Mouse (Mus musculus) ES-E14 (cell line): Measurements from ENCODE around the gene Rab14. TPM values are rescaled to one million over a fixed set of nuclear protein-coding genes. Genes with fewer than 3 reads are reported as not detected.

Experiments used
- DNase-seq: peaks from one replicate; pipeline ENCODE4 v3.0.0-alpha.2; 2013; ENCODE audit warnings: low read depth, low spot score
- H3K27ac ChIP-seq: 2 replicates; pipeline ENCODE4 v1.5.1; 2012; ENCODE audit warnings: low read depth, mild to moderate bottlenecking, low read length, moderate library complexity, mixed read lengths; ENCODE audit not compliant: poor library complexity, insufficient read depth, severe bottlenecking
- H3K36me3 ChIP-seq: 2 replicates; pipeline ENCODE4 v1.6.1; 2012; ENCODE audit warnings: mild to moderate bottlenecking, low read length, moderate library complexity, mixed read lengths; ENCODE audit not compliant: control insufficient read depth, poor library complexity, insufficient read depth, severe bottlenecking
- H3K4me1 ChIP-seq, 2 experiments: fragments of 150-350 bp in 1 of 2; sonication (generic) in 1 of 2; 2 replicates each; pipeline ENCODE4 v1.6.1; 2012; ENCODE audit warnings: low read length in 2 of 2, mild to moderate bottlenecking in 1 of 2, mixed read lengths in 1 of 2; ENCODE audit not compliant: control insufficient read depth in 2 of 2, insufficient read depth in 2 of 2, poor library complexity in 1 of 2
- H3K4me3 ChIP-seq, 2 experiments: fragments of 150-350 bp in 1 of 2; sonication (generic) in 1 of 2; 2 replicates each; pipeline ENCODE4 v1.5.1; 2012; ENCODE audit warnings: low read length in 2 of 2, low read depth in 1 of 2, mild to moderate bottlenecking in 1 of 2, mixed read lengths in 1 of 2; ENCODE audit not compliant: insufficient read depth in 1 of 2, poor library complexity in 1 of 2, severe bottlenecking in 1 of 2
- H3K9ac ChIP-seq: 2 replicates; pipeline ENCODE4 v1.6.1; 2012; ENCODE audit warnings: low read depth, mild to moderate bottlenecking, low read length, mixed read lengths; ENCODE audit not compliant: poor library complexity, insufficient read depth, severe bottlenecking
- H3K9me3 ChIP-seq: fragments of 150-350 bp; sonication (generic); 2 replicates; pipeline ENCODE4 v1.6.1; 2012; ENCODE audit warnings: low read depth, mild to moderate bottlenecking, low read length; ENCODE audit not compliant: control insufficient read depth, insufficient read depth
- CHD2 ChIP-seq: IDR thresholded peaks from 2 replicates; pipeline ENCODE4 v1.6.1; 2014; ENCODE audit warnings: mild to moderate bottlenecking, low read depth, low read length, inconsistent platforms
- HCFC1 ChIP-seq: IDR thresholded peaks from 2 replicates; pipeline ENCODE4 v1.6.1; 2012; ENCODE audit warnings: low read length, inconsistent platforms, borderline replicate concordance; ENCODE audit not compliant: insufficient read depth
- MAFK ChIP-seq: IDR thresholded peaks from 2 replicates; pipeline ENCODE4 v1.6.1; 2014; ENCODE audit warnings: mild to moderate bottlenecking, low read depth, low read length, inconsistent platforms; ENCODE audit not compliant: insufficient read depth
- ZC3H11A ChIP-seq: IDR thresholded peaks from 2 replicates; pipeline ENCODE4 v1.6.1; 2012; ENCODE audit warnings: low read depth, mild to moderate bottlenecking, inconsistent platforms, low read length, borderline replicate concordance
- ZNF384 ChIP-seq: IDR thresholded peaks from 2 replicates; pipeline ENCODE4 v1.6.1; 2012; ENCODE audit warnings: low read depth, low read length, inconsistent platforms
- in situ Hi-C, 2 experiments: fragments of 600-800 bp; cut with MboI; formaldehyde crosslinking; loops; one replicate each; pipeline ENCODE4 v1.15.1; 2025; ENCODE audit warnings: low sequenced_read_pairs in 2 of 2, inconsistent platforms in 1 of 2; ENCODE audit not compliant: unreplicated experiment in 2 of 2
- total RNA-seq: library from RNA; depleted of rRNA; stranded (reverse); fragments of 300-350 nt; gene quantifications from 2 replicates; pipeline ENCODE4 v1.2.3, GENCODE M21; 2012

The Rab14 gene
- total RNA-seq, 1 experiment = 39.5 TPM

GRCm38 (mm10) chr2:35175281-35176065, 25.4 kb downstream of the Rab14 start:
- Histone ChIP-seq H3K9ac (no peak overlapping the region), H3K36me3 (peaks cover 33% of the 10 kb centered on the region), H3K27ac (no peak overlapping the region), H3K9me3 (no peaks in the 10 kb centered on the region; the same call in 1 of the 2 replicates), H3K4me1 (no peaks in the 10 kb centered on the region), H3K4me3 (no peak overlapping the region)
- in situ Hi-C loops = no loop called here
- no peak for TF ChIP-seq ZNF384
- TF ChIP-seq ZC3H11A = no peak
- no peak for TF ChIP-seq MAFK
- TF ChIP-seq CHD2 = no peak
- no peak for TF ChIP-seq HCFC1
- DNase-seq = no peak

- peak overlapping the region; percentile 31; the same call in 1 of the 2 replicates for H3K9ac ChIP-seq
- in situ Hi-C loops = no loop called here
- DNase-seq = no peak
- no peak overlapping the region for H3K27ac ChIP-seq
- no peaks in the 10 kb centered on the region for H3K4me1 ChIP-seq
- no peak overlapping the region for H3K4me3 ChIP-seq
- no peak for TF ChIP-seq CHD2
- TF ChIP-seq ZNF384 = no peak
- no peak for TF ChIP-seq HCFC1
- TF ChIP-seq MAFK = no peak
- no peak for TF ChIP-seq ZC3H11A
- peaks cover 40% of the 10 kb centered on the region for H3K36me3 ChIP-seq
- no peaks in the 10 kb centered on the region; the same call in 1 of the 2 replicates for H3K9me3 ChIP-seq
Observed at GRCm38 (mm10) chr2:35174100-35174499, 26.8 kb downstream of the Rab14 start.

GRCm38 (mm10) chr2:35173666-35174065, 27.3 kb downstream of the Rab14 start:
- Histone ChIP-seq H3K4me1 (no peaks in the 10 kb centered on the region), H3K27ac (no peak overlapping the region; the same call in 1 of the 2 replicates), H3K9me3 (no peaks in the 10 kb centered on the region), H3K9ac (no peak overlapping the region), H3K4me3 (no peak overlapping the region), H3K36me3 (peaks cover 40% of the 10 kb centered on the region)
- TF ChIP-seq ZC3H11A = no peak
- no peak for TF ChIP-seq ZNF384
- in situ Hi-C loops = no loop called here
- no peak for DNase-seq

- H3K4me1 ChIP-seq = no peaks in the 10 kb centered on the region
- H3K9ac ChIP-seq = no peak overlapping the region
- DNase-seq = no peak
- peaks cover 47% of the 10 kb centered on the region for H3K36me3 ChIP-seq
- in situ Hi-C loops = no loop called here
- TF ChIP-seq ZC3H11A = no peak
- TF ChIP-seq MAFK = no peak
- no peak for TF ChIP-seq CHD2
- TF ChIP-seq ZNF384 = no peak
- no peak for TF ChIP-seq HCFC1
- no peaks in the 10 kb centered on the region for H3K9me3 ChIP-seq
- H3K27ac ChIP-seq = no peak overlapping the region
- H3K4me3 ChIP-seq = no peak overlapping the region
Observed at GRCm38 (mm10) chr2:35172246-35172645, 28.7 kb downstream of the Rab14 start.
